Mouse (Mus musculus): Measurements from ENCODE around the gene Polk. TPM values are rescaled to one million over a fixed set of nuclear protein-coding genes. Genes with fewer than 3 reads are reported as not detected.

Polk gene
- polyA plus RNA-seq, 1 experiment from 2014 or later, result 12.3 TPM

DNA sequence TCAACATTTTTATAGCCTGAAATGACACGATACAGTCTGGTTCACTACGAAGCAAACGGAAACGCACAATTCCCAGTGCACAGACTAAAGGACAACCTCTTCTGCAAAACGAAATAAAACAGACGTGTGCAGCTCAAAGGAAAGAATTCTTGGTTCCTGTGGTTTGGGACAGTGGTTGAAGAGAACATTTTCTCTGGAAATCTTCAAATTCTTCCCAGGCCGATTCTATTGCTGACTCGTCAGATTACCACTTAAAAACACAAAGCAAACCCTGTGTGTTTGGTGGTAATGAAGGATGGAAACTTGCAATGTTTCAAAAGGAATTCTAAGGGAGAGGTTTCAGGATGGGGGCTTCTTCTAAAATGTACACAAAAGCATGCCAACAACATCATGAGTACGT, 12.3 kb downstream of the Polk start:
- ATAC-seq (no peak), DNase-seq (ENCODE audit: low read depth, low spot score) (no peak)
- H3K27me3 ChIP-seq, result no peaks in the 10 kb centered on the region
- TF ChIP-seq CTCF (IDR thresholded peaks at IDR 0.05), result no peak
- ChIA-PET POLR2A (no interaction called here), CTCF (no interaction called here)
- in situ Hi-C loops (cut with MboI; ENCODE audit: low pct_unique_long_range_greater_than_20kb), result no loop called here

- POLR2A ChIA-PET, result no interaction called here
- in situ Hi-C loops (cut with MboI; ENCODE audit: low pct_unique_long_range_greater_than_20kb), result loop anchor here (5.0 kb wide), 1 partner anchor 1522 kb away; no protein-coding TSS in a partner anchor
- no peak for TF ChIP-seq CTCF (IDR thresholded peaks at IDR 0.05)
- DNase-seq (ENCODE audit: low read depth, low spot score) (no peak), ATAC-seq (no peak)
- CTCF ChIA-PET, result no interaction called here
- no peaks in the 10 kb centered on the region for H3K27me3 ChIP-seq
Measured at GRCm38 (mm10) chr13:96529542-96529941, 12.8 kb downstream of the Polk start.

DNA sequence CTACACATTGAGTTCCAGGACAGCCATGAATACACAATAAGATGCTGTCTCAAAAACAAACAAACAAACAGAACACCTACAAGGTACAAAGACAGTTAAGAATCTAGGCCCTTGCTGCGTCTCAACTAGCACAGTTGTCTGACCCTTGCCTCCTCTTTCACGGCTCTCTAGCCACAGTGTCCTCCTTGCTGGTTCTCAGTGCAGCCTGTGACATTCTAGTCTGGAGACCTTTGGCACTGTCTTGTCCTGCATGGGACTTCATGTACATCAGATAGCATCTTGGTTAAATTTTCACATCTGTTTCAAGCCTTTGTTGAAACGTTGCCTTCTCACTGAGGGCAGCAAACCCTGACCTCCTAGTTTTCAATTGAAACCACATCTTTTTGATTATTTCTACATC, 13.6 kb downstream of the Polk start:
- DNase-seq (ENCODE audit: low read depth, low spot score) (no peak), ATAC-seq (no peak)
- POLR2A ChIA-PET, result no interaction called here
- CTCF ChIA-PET, result no interaction called here
- no peak for TF ChIP-seq CTCF (IDR thresholded peaks at IDR 0.05)
- H3K27me3 ChIP-seq, result no peaks in the 10 kb centered on the region
- in situ Hi-C loops (cut with MboI; ENCODE audit: low pct_unique_long_range_greater_than_20kb), result loop anchor here (5.0 kb wide), 1 partner anchor 1521 kb away; no protein-coding TSS in a partner anchor

GRCm38 (mm10) chr13:96527856-96528255, 14.5 kb downstream of the Polk start:
- H3K27me3 ChIP-seq, result no peaks in the 10 kb centered on the region
- ChIA-PET CTCF (interaction anchor here (1.4 kb wide), 1 partner anchor 16 kb away, joined by 4 read pairs; no protein-coding TSS in a partner anchor), POLR2A (no interaction called here)
- TF ChIP-seq CTCF (IDR thresholded peaks at IDR 0.05), result no peak
- no peak for ATAC-seq
- no peak for DNase-seq (ENCODE audit: low read depth, low spot score)
- in situ Hi-C loops (cut with MboI; ENCODE audit: low pct_unique_long_range_greater_than_20kb), result loop anchor here (5.0 kb wide), 1 partner anchor 1521 kb away; no protein-coding TSS in a partner anchor

- CTCF ChIA-PET, result interaction anchor here (1.4 kb wide), 1 partner anchor 15 kb away, joined by 4 read pairs; no protein-coding TSS in a partner anchor
Measured at GRCm38 (mm10) chr13:96527022-96527421, 15.4 kb downstream of the Polk start.

GRCm38 (mm10) chr13:96521294-96521693, 21.1 kb downstream of the Polk start:
- ChIA-PET POLR2A (no interaction called here), CTCF (no interaction called here)
- TF ChIP-seq CTCF (IDR thresholded peaks at IDR 0.05), result no peak
- in situ Hi-C loops (cut with MboI; ENCODE audit: low pct_unique_long_range_greater_than_20kb), result no loop called here
- DNase-seq (ENCODE audit: low read depth, low spot score) (no peak), ATAC-seq (no peak)
- H3K27me3 ChIP-seq, result no peaks in the 10 kb centered on the region

More at GRCm38 (mm10) chr13:96527022-96527421, 15.4 kb downstream of the Polk start:
- in situ Hi-C loops (cut with MboI; ENCODE audit: low pct_unique_long_range_greater_than_20kb), result loop anchor here (5.0 kb wide), 1 partner anchor 1520 kb away; no protein-coding TSS in a partner anchor
- TF ChIP-seq CTCF (IDR thresholded peaks at IDR 0.05), result no peak
- DNase-seq (ENCODE audit: low read depth, low spot score), result no peak
- no peak for ATAC-seq
- POLR2A ChIA-PET, result no interaction called here
- H3K27me3 ChIP-seq, result no peaks in the 10 kb centered on the region

DNA sequence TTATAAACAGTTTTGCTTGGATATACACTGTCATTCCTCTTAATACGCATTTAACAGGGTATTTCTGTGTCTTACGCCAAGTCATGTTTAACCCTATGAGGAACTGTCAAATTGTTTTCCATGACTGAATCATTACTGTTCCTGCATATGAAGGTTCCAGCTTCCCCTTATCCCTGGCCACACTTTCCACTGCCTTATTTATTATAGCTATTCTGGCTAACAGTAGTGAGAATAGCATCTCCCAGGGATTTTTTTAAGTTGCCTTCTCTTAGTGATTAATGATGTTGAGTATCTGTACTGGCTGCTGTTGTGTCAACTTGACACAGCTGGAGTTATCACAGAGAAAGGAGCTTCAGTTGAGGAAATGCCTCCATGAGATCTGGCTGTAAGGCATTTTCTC, 25.0 kb downstream of the Polk start:
- no peaks in the 10 kb centered on the region for H3K27me3 ChIP-seq
- DNase-seq (ENCODE audit: low read depth, low spot score), result no peak
- ChIA-PET CTCF (interaction anchor here (1.7 to 1.8 kb wide), 2 partner anchors 14 to 59 kb away, joined by 3 to 4 read pairs; no protein-coding TSS in a partner anchor), POLR2A (no interaction called here)
- in situ Hi-C loops (cut with MboI; ENCODE audit: low pct_unique_long_range_greater_than_20kb), result no loop called here
- TF ChIP-seq CTCF (IDR thresholded peaks at IDR 0.05), result no peak
- no peak for ATAC-seq

GRCm38 (mm10) chr13:96516249-96516648, 26.1 kb downstream of the Polk start:
- no peak for DNase-seq (ENCODE audit: low read depth, low spot score)
- no peak for TF ChIP-seq CTCF (IDR thresholded peaks at IDR 0.05)

DNA sequence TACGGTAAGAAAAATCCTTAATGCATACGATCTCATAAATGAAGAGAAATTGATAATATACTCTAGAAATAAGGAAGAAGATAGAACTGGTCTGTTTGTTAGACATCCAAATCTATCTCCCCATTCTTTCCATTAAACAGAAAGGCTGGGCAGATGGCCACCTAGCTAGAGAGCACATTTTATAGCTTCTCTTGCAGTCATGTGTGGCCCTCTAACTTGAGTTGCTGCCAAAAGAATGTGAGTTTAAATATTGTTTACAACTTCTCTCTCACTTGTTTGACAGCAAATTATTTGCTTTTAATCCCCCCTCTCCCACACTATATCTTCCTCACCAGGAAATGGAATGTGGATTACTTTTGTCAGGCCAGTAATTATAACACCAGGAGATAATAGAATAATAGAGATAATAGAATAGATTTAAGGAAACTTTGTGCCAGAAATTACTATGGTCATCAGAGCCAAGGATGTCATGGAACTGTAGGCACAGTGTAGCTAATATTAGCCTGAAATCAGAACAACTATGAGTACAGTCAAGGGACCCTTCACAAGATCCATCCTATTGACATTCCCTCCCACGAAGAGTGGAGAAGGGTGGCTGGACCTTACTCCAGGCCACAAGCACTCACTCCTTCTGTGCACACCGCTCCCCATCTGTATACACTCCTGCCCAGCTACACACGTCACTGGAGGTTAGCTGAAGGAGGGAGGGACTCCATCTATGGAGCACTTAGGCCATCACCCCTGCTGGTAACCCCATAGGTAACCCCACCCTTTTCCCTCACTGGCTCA, 28.0 kb downstream of the Polk start:
- no peak for ATAC-seq
- ChIA-PET POLR2A (no interaction called here), CTCF (interaction anchor here (1.5 kb wide), 1 partner anchor 107 kb away, joined by 3 read pairs; no protein-coding TSS in a partner anchor)
- in situ Hi-C loops (cut with MboI; ENCODE audit: low pct_unique_long_range_greater_than_20kb), result no loop called here
- TF ChIP-seq CTCF (IDR thresholded peaks at IDR 0.05), result no peak
- H3K27me3 ChIP-seq, result no peaks in the 10 kb centered on the region
- DNase-seq (ENCODE audit: low read depth, low spot score), result no peak

More at GRCm38 (mm10) chr13:96516249-96516648, 26.1 kb downstream of the Polk start:
- in situ Hi-C loops (cut with MboI; ENCODE audit: low pct_unique_long_range_greater_than_20kb), result no loop called here
- POLR2A ChIA-PET, result no interaction called here
- no peaks in the 10 kb centered on the region for H3K27me3 ChIP-seq
- CTCF ChIA-PET, result interaction anchor here (0.8 kb wide), 1 partner anchor 15 kb away, joined by 3 read pairs; no protein-coding TSS in a partner anchor
- ATAC-seq, result no peak

DNA sequence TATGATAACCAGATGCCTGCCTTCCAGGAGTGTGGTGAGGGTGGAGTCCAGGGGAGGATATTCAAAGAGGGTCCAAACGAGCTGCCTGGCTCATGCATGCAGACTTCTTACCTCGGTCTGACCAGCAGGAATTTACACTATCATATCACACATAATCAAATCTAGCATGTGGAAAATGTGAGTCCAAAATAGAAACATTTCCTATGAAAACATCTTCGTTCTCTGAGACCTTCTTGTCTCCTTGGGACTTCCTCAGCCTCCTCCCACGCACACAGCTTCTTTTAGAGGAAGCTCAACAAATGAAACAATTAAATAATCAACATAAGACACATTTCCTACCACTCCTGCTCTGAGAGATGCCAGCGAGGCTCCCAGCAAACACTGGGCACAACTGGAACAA, 30.5 kb downstream of the Polk start:
- CTCF ChIA-PET, result interaction anchor here (1.2 kb wide), 1 partner anchor 16 kb away, joined by 4 read pairs; no protein-coding TSS in a partner anchor
- in situ Hi-C loops (cut with MboI; ENCODE audit: low pct_unique_long_range_greater_than_20kb), result no loop called here
- no peak for TF ChIP-seq CTCF (IDR thresholded peaks at IDR 0.05)
- no peaks in the 10 kb centered on the region for H3K27me3 ChIP-seq
- no peak for ATAC-seq
- POLR2A ChIA-PET, result interaction anchor here (0.9 to 1.1 kb wide), 2 partner anchors 57 to 79 kb away, joined by 3 read pairs; no protein-coding TSS in a partner anchor
- no peak for DNase-seq (ENCODE audit: low read depth, low spot score)

DNA sequence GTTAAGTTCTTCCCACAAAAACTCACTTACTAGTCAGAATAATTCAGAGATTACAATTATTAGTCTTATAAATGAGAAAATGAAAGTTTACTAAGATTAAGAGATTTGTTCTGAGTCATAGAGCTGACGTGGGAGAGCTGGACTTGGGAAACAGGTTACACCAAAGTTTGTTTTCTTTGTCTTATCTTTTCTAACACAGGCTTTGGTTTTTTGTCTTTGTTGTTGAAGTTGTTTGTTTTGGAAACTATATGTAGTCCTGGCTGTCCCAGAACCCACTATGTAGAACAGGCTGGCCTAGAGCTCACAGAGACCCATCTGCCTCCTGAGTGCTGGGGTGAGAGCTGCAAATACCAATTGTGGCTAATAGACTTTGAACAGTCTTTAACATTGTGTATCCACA, 31.1 kb downstream of the Polk start:
- H3K27me3 ChIP-seq, result no peaks in the 10 kb centered on the region
- no peak for ATAC-seq
- POLR2A ChIA-PET, result interaction anchor here (1.1 kb wide), 1 partner anchor 58 kb away, joined by 3 read pairs; no protein-coding TSS in a partner anchor
- no peak for TF ChIP-seq CTCF (IDR thresholded peaks at IDR 0.05)
- CTCF ChIA-PET, result interaction anchor here (1.2 kb wide), 1 partner anchor 16 kb away, joined by 4 read pairs; no protein-coding TSS in a partner anchor
- in situ Hi-C loops (cut with MboI; ENCODE audit: low pct_unique_long_range_greater_than_20kb), result no loop called here
- no peak for DNase-seq (ENCODE audit: low read depth, low spot score)

Measured in Patski (cell line).